Mouse (Mus musculus) liver, adult 2 months (tissue): ENCODE measurements around the gene Mgarp. TPM values are rescaled to one million over a fixed set of nuclear protein-coding genes. Genes with fewer than 3 reads are reported as not detected.
"Not testable (repeated sequence)": the region's sequence is repeated elsewhere in the genome, so short reads cannot be mapped to it uniquely, and the experiment has no call there.

ENCODE experiments used
- DNase-seq: peaks from one replicate; pipeline ENCODE4 v3.0.0-alpha.2; 2011; ENCODE audit warnings: low read depth, low spot score; ENCODE audit errors: extremely low read depth
- H3K27ac ChIP-seq: fragments of 200-500 bp; replicated peaks from 2 replicates; pipeline ENCODE4 v1.5.1; 2012; ENCODE audit warnings: low read depth, mild to moderate bottlenecking, control low read depth, inconsistent platforms, low read length; ENCODE audit not compliant: insufficient read depth
- H3K27me3 ChIP-seq: fragments of 200-500 bp; 2 replicates; pipeline ENCODE4 v1.6.1; 2012; ENCODE audit warnings: mild to moderate bottlenecking, moderate library complexity, low read length, inconsistent platforms; ENCODE audit not compliant: control insufficient read depth, insufficient read depth
- H3K36me3 ChIP-seq: fragments of 200-500 bp; 2 replicates; pipeline ENCODE4 v1.6.1; 2012; ENCODE audit warnings: low read length, inconsistent platforms; ENCODE audit not compliant: control insufficient read depth, insufficient read depth
- H3K4me1 ChIP-seq: fragments of 200-500 bp; 2 replicates; pipeline ENCODE4 v1.6.1; 2011; ENCODE audit warnings: low read length; ENCODE audit not compliant: control insufficient read depth, insufficient read depth
- H3K4me3 ChIP-seq: fragments of 200-500 bp; 2 replicates; pipeline ENCODE4 v1.5.1; 2011; ENCODE audit warnings: low read depth, mild to moderate bottlenecking, control low read depth, low read length, moderate library complexity; ENCODE audit not compliant: insufficient read depth
- H3K79me2 ChIP-seq: fragments of 200-500 bp; 2 replicates; pipeline ENCODE4 v1.6.1; 2012; ENCODE audit warnings: inconsistent platforms, mild to moderate bottlenecking, low read length, moderate library complexity; ENCODE audit not compliant: control insufficient read depth, insufficient read depth
- H3K9ac ChIP-seq: fragments of 200-500 bp; 2 replicates; pipeline ENCODE4 v1.6.1; 2012; ENCODE audit warnings: low read depth, mild to moderate bottlenecking, control low read depth, inconsistent platforms, low read length
- CTCF ChIP-seq: fragments of 200-500 bp; IDR thresholded peaks from 2 replicates; pipeline ENCODE4 v1.5.1; 2011; ENCODE audit warnings: low read depth, low read length, control low read depth
- POLR2A ChIP-seq: fragments of 200-500 bp; IDR thresholded peaks from 2 replicates; pipeline ENCODE4 v1.6.1; 2011; ENCODE audit warnings: low read length, control low read depth; ENCODE audit not compliant: insufficient read depth; ENCODE audit errors: extremely low read depth
- WGBS: fragments of 180-500 bp; shearing (Covaris S2); methylation state at CpG from one replicate; pipeline ENCODE4 v1.1.7; 2018; 5-methylcytosine and 5-hydroxymethylcytosine counted together
- polyA plus RNA-seq: library from polyadenylated mRNA; depleted of rRNA; stranded (reverse); fragments of >200 nt; gene quantifications from 2 replicates; pipeline ENCODE4 v1.2.3, GENCODE M21; 2012
- total RNA-seq: library from RNA; depleted of rRNA; stranded (reverse); fragments of >200 nt; gene quantifications from 2 replicates; pipeline ENCODE4 v1.2.3, GENCODE M21; 2014

The Mgarp gene
- total and polyA plus RNA-seq, 2 experiments = not detected

DNA sequence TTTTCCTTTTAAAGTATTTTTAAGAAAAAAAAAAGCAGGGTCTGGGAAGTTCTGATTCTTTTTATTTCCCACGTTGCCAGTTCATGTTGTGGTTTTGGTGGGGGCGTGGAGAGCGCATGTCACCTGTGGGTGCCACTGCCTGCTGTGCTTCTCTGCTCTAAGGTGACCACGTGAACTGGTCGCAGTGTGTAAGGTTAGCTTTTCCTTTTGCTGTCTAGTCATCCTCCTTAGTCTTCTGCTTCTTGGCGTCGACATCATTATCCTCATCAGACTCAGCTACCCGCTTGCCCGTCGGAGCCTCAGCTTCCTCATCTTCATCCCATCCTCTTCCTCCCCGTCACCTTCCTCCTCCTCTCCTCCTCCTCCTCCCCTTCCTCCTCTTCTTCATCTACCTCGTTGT, 6.1 kb upstream of the Mgarp start:
- no peak for DNase-seq
- Histone ChIP-seq H3K27me3 (no peaks in the 10 kb centered on the region), H3K4me1 (no peaks in the 10 kb centered on the region; the same call in 1 of the 2 replicates), H3K27ac (no peak overlapping the region), H3K79me2 (no peaks in the 10 kb centered on the region), H3K9ac (no peak overlapping the region), H3K36me3 (peaks cover 21% of the 10 kb centered on the region; the same call in 1 of the 2 replicates), H3K4me3 (no peak overlapping the region)
- TF ChIP-seq CTCF (no peak), POLR2A (no peak)
- 89% methylated on average over 12 of the region's 12 CpGs for WGBS

DNA sequence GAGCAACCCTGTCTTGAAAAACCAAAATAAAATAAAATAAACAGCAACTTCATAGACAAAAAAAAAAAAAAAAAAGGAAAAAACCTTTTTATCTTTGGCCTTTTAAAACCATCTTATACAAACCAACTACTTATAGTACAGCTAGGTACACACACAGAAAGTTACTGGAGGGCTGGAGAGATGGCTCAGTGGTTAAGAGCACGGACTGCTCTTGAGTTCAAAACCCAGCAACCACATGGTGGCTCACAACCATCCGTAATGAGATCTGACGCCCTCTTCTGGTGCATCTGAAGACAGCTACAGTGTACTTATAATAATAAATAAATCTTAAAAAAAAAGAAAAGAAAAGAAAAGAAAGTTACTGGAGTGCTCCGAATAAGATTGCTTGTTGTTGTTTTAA, 5.5 kb upstream of the Mgarp start:
- WGBS = 75% methylated on average over 4 of the region's 4 CpGs
- H3K79me2 ChIP-seq, H3K9ac ChIP-seq, H3K4me3 ChIP-seq, DNase-seq, H3K27ac ChIP-seq, H3K4me1 ChIP-seq, H3K27me3 ChIP-seq: not testable (repeated sequence)
- H3K36me3 ChIP-seq = peaks cover 21% of the 10 kb centered on the region; the same call in 1 of the 2 replicates

DNA sequence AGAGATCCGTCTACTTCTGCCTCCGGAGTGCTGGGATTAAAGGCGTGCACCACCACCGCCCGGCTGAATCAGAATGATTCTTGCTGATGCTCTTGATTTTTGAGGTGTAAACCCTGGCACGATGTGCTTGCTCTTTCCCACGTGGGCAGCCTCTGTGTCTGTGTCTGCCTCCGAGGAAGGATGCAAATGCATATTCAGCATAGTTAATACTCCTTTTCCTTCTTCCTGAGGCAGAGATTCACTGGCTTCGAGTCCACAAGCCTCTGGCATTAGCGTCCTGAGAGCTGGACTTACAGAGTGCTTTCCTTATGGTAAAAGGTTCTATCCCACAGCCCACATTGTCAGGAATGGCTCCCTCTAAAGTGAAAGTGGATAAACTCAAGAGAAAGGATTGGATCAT, 4.1 kb upstream of the Mgarp start:
- no peak for DNase-seq
- Histone ChIP-seq H3K4me3 (no peak overlapping the region), H3K79me2 (no peaks in the 10 kb centered on the region)

DNA sequence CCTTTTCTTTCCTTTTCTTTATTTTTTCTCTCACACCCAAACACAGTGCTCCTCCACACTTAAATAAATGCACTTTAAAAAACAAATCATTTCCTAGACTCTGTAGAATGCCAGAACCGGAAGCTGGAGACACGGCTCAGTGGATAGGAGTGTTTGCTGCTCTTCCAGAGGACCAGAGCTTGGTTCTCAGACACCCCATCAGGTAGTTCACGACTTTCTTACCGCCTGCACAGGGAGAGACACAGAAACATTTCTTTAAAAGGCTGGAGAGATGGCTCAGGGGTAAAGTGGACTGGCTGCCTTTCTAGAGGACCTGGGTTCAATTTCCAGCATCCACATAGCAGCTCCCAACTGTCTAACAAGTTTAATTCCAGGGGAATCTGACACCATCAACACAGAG, 3.0 kb upstream of the Mgarp start:
- Histone ChIP-seq H3K79me2 (no peaks in the 10 kb centered on the region), H3K9ac (no peak overlapping the region), H3K36me3 (peaks cover 6% of the 10 kb centered on the region; the same call in 1 of the 2 replicates), H3K27me3 (no peaks in the 10 kb centered on the region; the same call in 1 of the 2 replicates), H3K4me1 (no peaks in the 10 kb centered on the region; the same call in 1 of the 2 replicates), H3K4me3 (no peak overlapping the region), H3K27ac (no peak overlapping the region)
- no peak for DNase-seq
- TF ChIP-seq POLR2A (no peak), CTCF (no peak)
- 69% methylated on average over 4 of the region's 4 CpGs for WGBS

More for the DNA sequence above, 4.1 kb upstream of the Mgarp start:
- no peaks in the 10 kb centered on the region; the same call in 1 of the 2 replicates for H3K27me3 ChIP-seq
- no peak for TF ChIP-seq POLR2A
- TF ChIP-seq CTCF = no peak
- WGBS = 67% methylated on average over 10 of the region's 10 CpGs
- H3K27ac ChIP-seq = no peak overlapping the region
- H3K36me3 ChIP-seq = peaks cover 9% of the 10 kb centered on the region; the same call in 1 of the 2 replicates
- H3K9ac ChIP-seq = no peak overlapping the region
- H3K4me1 ChIP-seq = no peaks in the 10 kb centered on the region; the same call in 1 of the 2 replicates

DNA sequence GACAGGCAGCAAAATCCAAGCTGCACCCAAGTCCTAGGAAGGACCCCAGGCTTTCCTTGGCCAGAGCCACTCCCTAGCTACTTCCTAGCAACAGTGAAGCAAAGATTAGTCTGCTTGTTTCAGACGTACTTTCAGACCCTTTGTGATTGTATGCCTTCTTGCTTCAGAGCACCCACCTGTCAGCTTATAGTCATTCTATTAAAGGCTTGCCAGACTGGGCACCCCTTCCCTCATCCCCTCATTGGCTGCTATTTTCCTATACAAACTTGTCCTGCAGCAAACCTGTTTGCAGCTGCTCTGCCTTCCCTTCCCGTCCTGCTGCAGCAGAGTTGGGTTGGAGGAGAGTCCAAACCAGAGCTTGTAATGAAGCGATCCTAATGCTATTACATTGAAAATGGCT, 2.1 kb upstream of the Mgarp start:
- no peaks in the 10 kb centered on the region for H3K79me2 ChIP-seq
- no peak for DNase-seq
- H3K4me3 ChIP-seq = no peak overlapping the region
- no peaks in the 10 kb centered on the region; the same call in 1 of the 2 replicates for H3K27me3 ChIP-seq
- no peak overlapping the region for H3K9ac ChIP-seq
- H3K36me3 ChIP-seq = peaks cover 5% of the 10 kb centered on the region; the same call in 1 of the 2 replicates
- WGBS = 58% methylated on average over 3 of the region's 3 CpGs
- no peaks in the 10 kb centered on the region; the same call in 1 of the 2 replicates for H3K4me1 ChIP-seq
- TF ChIP-seq POLR2A (no peak), CTCF (no peak)
- H3K27ac ChIP-seq = no peak overlapping the region

DNA sequence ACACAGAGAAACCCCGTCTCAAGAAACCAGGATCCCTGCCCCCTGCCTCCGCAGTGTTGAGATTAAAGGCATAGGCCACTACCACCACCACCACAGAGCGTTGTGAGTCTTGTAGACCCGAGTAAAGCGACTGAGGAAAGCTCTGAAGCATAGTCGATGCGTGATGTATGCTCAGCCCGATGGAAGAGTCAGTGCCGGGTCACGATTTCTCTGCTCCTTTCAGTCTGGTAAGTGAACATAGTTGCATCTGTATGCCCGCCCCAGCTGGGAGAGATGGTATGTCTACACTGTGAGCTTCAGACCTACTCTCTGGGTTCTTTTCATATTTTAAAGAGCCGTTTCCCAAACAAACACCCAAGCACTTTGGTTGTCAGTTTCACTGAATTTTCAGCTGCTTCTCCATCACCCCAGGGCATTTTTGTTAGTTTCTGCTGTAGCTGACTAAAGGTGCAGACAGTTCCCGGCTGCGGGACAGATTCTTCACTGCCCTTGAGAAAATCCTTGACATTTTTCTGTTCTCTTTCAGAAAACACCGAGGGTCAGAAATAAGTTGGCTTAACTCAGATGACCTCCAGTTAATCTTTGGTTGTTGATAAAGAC, 1.3 kb upstream of the Mgarp start:
- no peaks in the 10 kb centered on the region; the same call in 1 of the 2 replicates for H3K4me1 ChIP-seq
- H3K27ac ChIP-seq = no peak overlapping the region
- H3K79me2 ChIP-seq = no peaks in the 10 kb centered on the region
- DNase-seq = no peak
- H3K27me3 ChIP-seq = no peaks in the 10 kb centered on the region; the same call in 1 of the 2 replicates
- no peak overlapping the region for H3K4me3 ChIP-seq
- TF ChIP-seq POLR2A = no peak
- TF ChIP-seq CTCF = no peak
- WGBS = 83% methylated on average over 15 of the region's 15 CpGs
- no peak overlapping the region for H3K9ac ChIP-seq
- no peaks in the 10 kb centered on the region for H3K36me3 ChIP-seq
